Mouse (Mus musculus): ENCODE measurements around the gene Fam155a.

Fam155a gene

GRCm38 (mm10) chr8:9264378-9264777, 506.6 kb downstream of the Fam155a start:
- DNase-seq (ENCODE audit: low read depth), result no peak

- no peak for DNase-seq (ENCODE audit: low read depth)
Observed at GRCm38 (mm10) chr8:9261527-9261926, 509.4 kb downstream of the Fam155a start.

GRCm38 (mm10) chr8:9255316-9255715, 515.6 kb downstream of the Fam155a start:
- DNase-seq (ENCODE audit: low read depth), result no peak

- no peak for DNase-seq (ENCODE audit: low read depth)
Observed at GRCm38 (mm10) chr8:9252991-9253390, 518.0 kb downstream of the Fam155a start.

- DNase-seq (ENCODE audit: low read depth), result no peak
Observed at GRCm38 (mm10) chr8:9248109-9248821, 522.7 kb downstream of the Fam155a start.

GRCm38 (mm10) chr8:9245994-9246393, 525.0 kb downstream of the Fam155a start:
- no peak for DNase-seq (ENCODE audit: low read depth)

GRCm38 (mm10) chr8:9240996-9241395, 530.0 kb downstream of the Fam155a start:
- no peak for DNase-seq (ENCODE audit: low read depth)

- no peak for DNase-seq (ENCODE audit: low read depth)
Observed at GRCm38 (mm10) chr8:9239741-9240140, 531.2 kb downstream of the Fam155a start.

- no peak for DNase-seq (ENCODE audit: low read depth)
Observed at GRCm38 (mm10) chr8:9238974-9239373, 532.0 kb downstream of the Fam155a start.

- peak; percentile 35 for DNase-seq (ENCODE audit: low read depth)
Observed at GRCm38 (mm10) chr8:9233326-9233919, 537.5 kb downstream of the Fam155a start.

GRCm38 (mm10) chr8:9227779-9228464, 543.0 kb downstream of the Fam155a start:
- DNase-seq (ENCODE audit: low read depth), result peak; percentile 10

- no peak for DNase-seq (ENCODE audit: low read depth)
Observed at GRCm38 (mm10) chr8:9226767-9227166, 544.2 kb downstream of the Fam155a start.

- DNase-seq (ENCODE audit: low read depth), result no peak
Observed at GRCm38 (mm10) chr8:9211751-9212150, 559.2 kb downstream of the Fam155a start.

GRCm38 (mm10) chr8:9207505-9208051, 563.4 kb downstream of the Fam155a start:
- DNase-seq (ENCODE audit: low read depth), result no peak

- DNase-seq (ENCODE audit: low read depth), result no peak
Observed at GRCm38 (mm10) chr8:9204345-9205067, 566.5 kb downstream of the Fam155a start.

- DNase-seq (ENCODE audit: low read depth), result no peak
Observed at GRCm38 (mm10) chr8:9200099-9200498, 570.9 kb downstream of the Fam155a start.

GRCm38 (mm10) chr8:9191682-9192081, 579.3 kb downstream of the Fam155a start:
- DNase-seq (ENCODE audit: low read depth), result no peak

GRCm38 (mm10) chr8:9188616-9189015, 582.3 kb downstream of the Fam155a start:
- no peak for DNase-seq (ENCODE audit: low read depth)

- no peak for DNase-seq (ENCODE audit: low read depth)
Observed at GRCm38 (mm10) chr8:9185200-9185599, 585.8 kb downstream of the Fam155a start.

- DNase-seq (ENCODE audit: low read depth), result no peak
Observed at GRCm38 (mm10) chr8:9182461-9182860, 588.5 kb downstream of the Fam155a start.

GRCm38 (mm10) chr8:9180686-9181315, 590.2 kb downstream of the Fam155a start:
- no peak for DNase-seq (ENCODE audit: low read depth)

GRCm38 (mm10) chr8:9176974-9177373, 594.0 kb downstream of the Fam155a start:
- no peak for DNase-seq (ENCODE audit: low read depth)

Data from naive thymus-derived CD4-positive, alpha-beta T cell, adult 2 months (primary cell).